Mouse (Mus musculus) gastrocnemius, postnatal 10 days (tissue): Measurements from ENCODE around the gene Hrct1. TPM values are rescaled to one million over a fixed set of nuclear protein-coding genes. Genes with fewer than 3 reads are reported as not detected.

Source experiments
- DNase-seq: peaks from one replicate; pipeline ENCODE4 v3.0.0; 2021; ENCODE audit warnings: mixed read lengths
- total RNA-seq, 2 experiments: library from RNA; stranded (reverse); gene quantifications; 2 replicates each; pipeline ENCODE4 v1.2.3; 2021

The Hrct1 gene
- total RNA-seq, 2 experiments from 2014 or later, result 2.3 to 3.1 TPM

DNA sequence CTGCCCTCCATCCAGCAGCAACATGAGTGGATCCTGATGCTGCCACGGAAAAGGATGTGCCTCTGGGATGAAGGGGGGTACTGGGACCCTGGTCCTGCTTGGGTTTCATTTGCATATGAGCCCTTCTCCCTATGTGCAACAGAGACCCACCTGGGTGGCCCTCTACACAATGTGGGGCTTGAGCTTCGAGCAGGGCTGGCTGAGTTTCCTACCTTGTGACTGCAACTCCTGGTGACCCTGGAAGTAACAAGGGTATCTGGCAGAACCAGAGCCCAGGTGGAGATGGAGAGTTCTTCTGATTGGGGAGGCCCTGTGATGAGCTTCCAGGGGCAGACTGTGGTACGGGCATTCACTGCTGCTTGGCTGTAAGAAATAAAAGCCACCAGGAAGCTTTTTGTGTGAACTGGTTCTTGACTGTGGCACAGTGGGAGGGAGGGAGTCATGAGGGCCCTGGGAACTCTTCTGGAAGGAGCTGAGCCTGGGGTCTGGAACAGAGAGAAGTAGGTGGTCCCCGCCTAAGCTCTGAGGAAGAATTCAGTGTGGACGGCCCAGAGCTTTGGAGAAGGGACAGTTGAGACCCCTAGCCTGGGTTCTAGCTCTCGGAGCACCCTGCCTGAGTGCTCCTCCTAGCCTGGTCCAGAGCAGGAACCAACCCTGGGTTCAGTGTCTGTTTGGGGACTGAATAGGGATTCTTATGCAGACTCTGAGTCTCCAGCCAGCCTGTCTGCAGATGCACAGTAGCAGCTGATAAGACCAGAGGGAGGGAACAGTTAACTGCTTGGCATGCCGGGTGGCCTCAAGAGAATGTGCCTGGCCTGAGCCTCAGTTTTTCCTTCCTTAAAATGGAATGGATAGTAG lies 959 bp downstream of the Hrct1 start:
- no peak for DNase-seq

DNA sequence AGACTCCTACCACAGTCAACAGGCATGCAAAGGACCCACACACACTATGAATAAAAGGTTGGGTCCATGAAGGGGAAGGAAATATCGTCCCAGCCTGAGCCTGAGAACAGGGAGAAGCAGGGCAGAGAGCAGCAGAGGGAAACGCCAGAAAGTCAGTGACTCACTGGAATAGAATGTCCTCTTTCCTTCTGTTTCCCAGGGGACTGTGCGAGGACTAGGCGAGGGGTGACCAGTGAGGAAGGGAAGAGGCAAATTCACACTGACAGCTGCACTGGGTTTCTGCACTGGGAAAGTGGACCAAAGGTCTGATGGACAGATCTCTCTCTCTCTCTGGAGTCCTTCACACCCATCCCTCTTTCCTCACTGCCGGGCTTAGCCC lies 1.6 kb downstream of the Hrct1 start:
- no peak for DNase-seq

DNA sequence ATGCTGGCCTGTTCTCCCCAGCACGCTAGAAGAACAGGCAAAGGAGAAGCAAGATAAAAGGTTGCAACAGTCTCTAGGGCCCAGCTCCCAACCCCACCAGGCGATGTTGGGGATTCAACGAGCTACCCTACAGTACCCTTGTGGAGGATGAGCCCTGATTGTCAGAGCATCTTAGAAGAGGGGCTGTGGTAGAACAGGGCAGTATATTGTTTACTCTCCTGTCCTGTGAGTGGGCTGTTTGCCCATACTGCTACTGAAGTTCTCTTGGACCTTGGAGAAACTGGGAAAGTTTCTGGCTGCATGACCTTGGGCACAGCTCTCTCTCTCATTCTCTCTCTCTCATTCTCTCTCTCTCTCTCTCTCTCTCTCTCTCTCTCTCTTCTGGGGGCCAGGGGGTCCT lies 2.1 kb downstream of the Hrct1 start:
- no peak for DNase-seq

DNA sequence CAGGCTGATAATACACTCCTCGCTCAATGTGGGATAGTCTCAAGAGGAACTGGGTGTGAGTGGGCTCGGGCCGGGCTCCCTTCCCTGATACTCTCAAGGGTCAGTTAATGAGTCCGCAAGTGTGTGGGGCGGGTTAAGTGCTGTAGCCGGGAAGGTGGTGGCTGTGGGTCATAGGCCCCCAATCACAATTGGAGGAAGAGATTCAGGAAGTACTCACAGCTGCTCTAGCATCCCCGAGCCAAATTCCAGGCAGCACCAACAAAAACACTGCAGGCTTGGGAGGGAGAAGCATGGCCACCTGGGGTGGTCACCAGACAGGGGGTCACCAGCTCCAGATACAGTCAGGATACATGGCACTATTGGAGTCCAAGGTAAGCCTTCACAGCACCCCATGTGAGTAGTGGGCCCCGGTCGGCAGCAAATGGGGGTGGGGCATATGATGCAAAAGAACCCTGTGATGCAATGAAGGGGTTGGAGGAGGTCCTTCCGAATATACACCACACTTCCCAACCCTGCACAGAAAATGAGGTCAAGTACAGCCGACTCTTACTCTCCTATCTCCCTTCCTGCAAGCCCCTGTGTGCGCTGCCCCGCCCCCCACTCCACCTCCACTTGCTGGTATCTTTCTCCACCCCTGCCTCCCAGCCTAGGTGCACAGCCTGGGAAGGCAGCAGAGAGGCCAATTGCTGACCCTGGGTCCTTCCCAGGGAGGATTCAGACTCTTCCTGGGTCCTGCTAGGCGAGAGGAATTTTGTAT lies 3.0 kb downstream of the Hrct1 start, which contains the start of gene Spaar:
Spaar (plus strand) TSS at position 241 of the 757 bp plus-strand sequence.
- DNase-seq, result peak; percentile 31

DNA sequence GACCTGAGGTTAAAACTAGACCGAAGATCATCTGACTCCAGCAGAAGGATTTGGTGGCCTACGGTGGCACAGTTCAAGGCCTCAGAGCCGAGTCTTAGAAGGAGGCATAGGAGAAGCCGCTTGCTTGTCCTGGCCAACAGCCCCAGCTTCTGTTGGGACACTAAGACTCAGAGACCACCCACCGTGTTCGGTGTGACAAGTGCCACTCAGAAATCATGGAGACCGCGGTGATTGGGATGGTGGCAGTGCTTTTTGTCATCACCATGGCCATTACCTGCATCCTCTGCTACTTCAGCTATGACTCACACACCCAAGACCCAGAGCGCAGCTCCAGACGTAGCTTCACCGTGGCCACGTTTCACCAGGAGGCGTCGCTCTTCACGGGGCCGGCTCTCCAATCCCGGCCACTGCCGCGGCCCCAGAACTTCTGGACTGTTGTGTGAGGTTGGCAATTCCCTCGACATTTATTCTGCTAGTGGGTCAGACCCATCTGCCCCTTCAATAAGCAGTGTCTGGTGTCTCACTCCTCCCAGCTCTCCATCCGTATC lies 3.8 kb downstream of the Hrct1 start:
- no peak for DNase-seq

DNA sequence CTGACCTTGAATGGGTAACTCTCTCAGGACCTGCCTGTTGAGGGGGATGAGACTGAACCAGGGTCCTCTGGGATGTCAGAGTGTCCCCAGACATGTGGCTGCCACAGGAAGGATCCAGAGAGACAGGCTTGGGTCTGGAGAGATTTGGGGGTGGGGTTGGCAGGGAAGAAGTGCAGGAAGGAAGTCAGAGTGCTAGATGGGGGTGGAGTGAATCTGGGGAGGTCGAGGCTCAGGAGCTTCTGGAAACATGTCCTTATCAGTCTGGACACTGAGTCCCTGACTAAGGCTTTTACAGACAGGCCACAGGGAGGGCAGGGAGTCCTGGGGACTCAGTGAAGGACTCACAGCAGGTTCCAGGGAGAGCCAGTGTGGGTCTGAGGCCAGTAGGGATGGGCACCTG lies 5.2 kb downstream of the Hrct1 start:
- no peak for DNase-seq

DNA sequence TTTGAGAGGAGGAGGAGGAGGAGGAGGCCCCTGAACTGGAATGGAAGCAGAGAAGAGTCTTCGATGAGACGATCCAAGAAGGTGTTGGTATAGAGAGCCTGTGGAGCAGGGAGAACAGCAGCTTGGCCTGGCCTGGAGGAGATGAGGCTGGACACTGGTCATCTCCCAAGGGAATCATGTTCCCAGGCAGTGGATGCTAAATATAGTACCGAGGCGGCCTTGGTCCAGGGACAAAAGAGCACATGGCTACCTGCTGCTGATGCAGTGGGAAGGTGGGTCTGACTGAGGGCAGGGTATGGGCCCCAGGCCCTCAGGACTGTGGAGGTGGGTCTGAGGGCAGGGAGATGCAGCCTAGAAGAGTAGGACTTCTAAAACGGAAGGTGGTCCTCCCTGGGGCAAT lies 6.2 kb downstream of the Hrct1 start:
- no peak for DNase-seq

DNA sequence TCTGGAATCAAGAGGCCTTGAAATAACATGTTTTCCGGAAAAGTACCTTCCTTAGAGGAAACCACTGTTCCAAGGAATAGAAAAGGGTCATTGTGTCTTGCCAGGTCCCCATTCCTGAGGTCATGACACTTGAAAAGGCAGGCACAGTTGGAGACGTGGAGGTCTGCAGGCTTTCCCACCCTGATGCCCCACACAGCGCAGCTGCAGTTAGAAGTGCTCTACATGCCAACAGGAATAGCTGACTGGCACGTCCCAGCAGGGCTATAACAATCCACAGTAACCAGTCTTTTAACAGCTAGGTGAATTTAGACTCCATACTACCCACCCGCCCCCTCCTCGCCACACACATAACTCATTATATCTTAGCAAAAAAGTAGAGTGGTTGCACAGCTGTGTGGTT lies 10.2 kb downstream of the Hrct1 start:
- DNase-seq, result no peak

DNA sequence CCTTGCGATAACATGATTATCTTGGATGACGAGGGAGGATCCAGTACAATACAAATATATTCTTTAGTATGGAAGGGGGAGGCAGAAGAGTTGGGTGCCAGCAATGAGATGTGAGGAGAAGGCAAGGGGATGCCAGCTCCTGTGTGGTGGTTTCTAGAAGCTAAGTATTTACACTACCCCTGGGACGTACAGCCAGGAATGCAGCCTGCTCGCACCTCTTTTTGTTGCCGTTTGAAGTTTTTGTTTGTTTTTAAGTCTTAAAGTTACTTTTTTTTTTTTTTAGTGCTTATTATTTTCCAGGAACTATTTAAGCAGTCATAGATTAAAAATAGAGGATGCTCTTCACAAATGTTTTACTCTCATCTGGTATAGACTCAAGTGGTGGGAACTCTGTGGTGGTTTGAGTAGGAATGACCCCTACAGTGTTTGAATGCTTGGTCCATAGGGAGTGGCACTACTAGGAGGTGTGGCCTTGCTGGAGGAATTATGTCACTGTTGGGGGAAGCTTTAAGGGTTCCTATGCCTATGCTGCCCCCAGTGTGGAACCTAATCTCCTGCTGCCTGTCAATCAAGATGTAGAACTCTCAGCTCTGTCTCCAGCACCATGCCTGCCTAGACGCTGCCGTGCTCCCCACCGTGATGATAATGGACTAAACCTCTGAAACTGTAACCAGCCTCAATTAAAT lies 12.1 kb downstream of the Hrct1 start:
- DNase-seq, result no peak

DNA sequence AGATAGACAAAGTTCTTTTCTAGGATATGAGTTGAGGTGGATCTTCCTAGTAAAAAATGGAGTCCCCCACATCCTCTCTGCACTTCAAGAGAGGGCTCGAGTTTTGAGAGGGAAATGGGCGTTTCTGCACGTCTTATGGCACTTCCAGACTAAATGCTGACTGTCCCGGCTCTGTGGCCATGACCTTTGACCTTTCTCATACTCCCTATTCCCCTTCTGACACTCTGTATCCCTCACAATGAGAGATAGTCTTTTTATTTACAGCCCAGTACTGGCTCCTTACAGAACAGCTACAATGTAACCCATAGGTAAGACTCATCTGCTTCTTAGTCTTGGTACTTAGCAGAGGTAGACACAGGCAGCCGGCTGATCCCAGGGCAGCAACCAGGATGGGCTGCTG lies 14.5 kb downstream of the Hrct1 start:
- no peak for DNase-seq

DNA sequence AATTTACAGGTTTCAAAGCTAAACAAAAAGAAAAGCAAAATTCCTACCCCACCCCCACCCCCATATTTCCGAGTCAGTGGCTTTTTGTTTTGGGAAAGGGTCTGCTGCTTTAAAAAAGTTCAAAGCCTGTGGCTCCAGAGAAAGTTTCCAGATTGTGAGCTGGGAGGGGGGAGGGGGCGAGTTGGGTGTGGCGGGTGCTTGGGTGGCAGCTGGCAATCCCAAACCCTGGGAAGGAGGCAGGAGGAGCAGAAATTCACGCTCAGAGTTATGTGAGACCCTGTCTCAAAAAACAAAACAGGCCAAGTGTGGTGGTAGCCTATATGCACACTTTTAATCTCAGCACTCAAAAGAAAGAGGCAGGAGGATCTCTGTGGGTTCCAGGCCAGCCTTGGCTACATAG lies 15.6 kb downstream of the Hrct1 start:
- DNase-seq, result no peak

DNA sequence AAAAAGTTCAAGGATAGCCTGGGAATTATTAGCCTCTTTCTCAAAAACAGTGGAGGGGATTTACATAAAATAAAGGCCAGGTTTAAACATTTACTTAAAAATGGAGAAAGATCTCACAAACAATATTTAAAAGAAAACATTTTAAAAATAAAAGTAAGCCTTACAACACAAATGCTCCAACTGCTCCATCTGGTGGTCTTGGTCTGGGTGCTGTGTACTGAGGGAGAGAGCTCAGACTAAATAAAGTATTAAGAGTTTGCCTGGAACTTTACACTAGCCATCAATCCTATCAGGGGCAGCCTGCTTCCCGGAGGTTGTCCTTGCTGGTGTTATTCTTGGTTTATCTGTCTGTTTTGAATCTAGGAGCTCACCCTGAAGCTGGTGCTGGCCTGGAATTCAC lies 16.1 kb downstream of the Hrct1 start:
- DNase-seq, result no peak

DNA sequence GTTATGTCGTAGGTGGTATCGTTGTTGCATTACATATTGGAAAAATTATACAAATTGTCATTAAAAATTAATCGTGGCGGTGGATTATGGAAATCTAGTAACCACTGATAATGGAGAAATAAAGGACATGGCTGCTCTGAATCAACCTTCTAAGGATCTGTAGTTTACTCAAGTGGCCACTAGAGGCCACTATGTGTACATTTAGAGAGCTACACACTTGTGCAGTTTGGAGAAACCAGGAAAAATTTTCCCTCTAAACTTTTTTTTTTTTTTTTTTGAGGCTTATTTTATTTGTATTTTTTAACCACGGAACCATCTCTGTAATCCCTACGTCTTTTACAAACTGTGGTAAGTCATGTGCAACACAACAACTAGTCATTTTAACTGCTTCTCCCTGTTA lies 18.2 kb downstream of the Hrct1 start:
- DNase-seq, result no peak

DNA sequence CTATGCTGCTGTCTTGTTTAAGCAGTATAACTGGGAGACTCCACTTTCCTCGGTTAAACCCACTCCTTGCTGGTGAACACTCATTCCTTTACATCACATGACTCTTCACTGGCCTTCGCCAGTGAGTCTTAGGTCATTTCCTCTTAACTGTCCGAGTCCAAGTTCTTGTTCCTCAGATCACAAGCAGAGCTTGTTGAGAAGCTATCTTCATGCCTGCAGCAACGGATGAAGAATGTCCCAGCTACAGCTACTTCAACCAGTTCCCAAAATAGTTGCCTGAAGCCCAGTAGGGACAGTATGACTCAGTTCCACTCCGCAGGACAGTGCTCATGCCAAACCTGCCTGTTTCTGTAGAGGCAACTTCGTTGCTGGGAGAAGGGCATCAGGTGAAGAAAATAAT lies 30.2 kb downstream of the Hrct1 start:
- DNase-seq, result no peak

DNA sequence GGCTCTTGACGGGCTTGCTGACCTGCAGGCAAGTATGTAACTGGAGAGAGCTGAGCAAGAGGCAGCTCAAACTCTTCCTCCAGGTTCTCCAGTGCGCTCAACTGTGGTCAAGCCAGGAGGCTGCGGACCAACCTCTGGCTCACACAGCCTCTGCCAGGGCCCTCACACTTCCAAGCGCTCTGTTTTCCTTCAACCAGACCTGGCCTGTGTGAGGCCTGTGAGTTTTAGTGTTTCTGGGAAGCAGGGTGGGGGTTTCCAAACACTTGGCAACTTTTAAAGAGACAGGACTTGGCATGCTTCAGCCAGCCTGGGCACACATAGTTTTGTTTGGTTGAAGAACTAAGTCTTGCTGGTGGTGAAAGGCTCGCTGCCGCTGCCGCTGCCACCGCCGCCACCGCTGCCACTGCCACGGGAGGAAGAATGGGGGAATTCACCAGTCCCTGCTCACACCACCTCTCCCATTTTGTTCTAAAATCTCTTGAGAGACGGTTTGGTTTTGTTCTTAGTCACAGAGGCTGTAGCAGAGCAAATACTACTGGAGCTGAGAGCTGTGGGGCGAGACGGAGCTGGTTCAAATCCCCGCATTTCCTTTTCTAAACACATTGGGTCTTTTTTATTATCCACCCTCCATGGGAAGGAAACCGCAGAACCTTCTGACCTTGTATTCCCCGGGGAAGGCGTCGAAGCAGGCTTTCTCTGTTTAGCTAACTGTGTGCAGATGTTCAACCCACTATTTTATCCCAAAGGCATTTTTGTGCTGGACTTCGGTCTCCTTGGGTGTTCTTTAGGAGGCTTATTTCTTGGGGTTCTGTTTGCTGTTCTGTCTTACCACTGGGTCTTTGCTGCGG lies 32.8 kb downstream of the Hrct1 start:
- DNase-seq, result no peak

DNA sequence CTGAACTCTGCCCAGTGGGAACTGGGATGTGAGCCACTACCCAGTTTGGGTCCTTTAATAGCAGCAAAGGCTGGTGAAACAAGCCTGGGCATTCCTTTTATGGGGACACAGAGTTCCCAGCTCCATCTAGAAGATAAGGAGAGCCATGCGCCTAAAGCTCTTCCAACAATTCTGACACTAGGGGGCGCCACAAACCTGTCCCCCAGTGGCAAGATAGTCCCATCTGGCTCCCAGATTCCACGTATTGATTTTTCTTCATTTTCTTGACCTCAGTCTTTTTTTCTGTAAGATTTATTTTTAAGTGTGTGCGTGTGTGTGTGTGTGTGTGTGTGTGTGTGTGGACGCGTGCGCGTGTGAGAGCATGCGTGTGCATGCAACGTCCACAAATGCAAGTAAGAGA lies 33.5 kb downstream of the Hrct1 start:
- DNase-seq, result peak; percentile 52

DNA sequence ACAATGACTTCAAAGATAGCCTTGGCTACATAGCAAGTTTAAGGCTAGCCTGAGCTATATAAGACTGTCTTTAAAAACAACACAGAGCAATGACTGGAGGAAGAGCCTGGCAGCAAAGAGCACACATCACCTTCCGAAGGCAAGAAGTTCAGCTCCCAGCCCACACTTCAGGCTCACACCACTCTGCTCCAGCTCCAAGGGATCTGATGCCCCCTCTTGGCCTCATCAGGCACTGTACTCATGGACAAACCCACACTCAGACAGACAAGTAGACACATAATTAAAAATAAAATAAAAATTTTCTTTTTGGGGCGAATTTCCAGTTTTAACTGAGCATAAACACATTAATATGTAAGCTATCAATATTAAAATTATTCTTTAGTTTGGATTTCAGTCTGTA lies 34.3 kb downstream of the Hrct1 start:
- DNase-seq, result no peak

DNA sequence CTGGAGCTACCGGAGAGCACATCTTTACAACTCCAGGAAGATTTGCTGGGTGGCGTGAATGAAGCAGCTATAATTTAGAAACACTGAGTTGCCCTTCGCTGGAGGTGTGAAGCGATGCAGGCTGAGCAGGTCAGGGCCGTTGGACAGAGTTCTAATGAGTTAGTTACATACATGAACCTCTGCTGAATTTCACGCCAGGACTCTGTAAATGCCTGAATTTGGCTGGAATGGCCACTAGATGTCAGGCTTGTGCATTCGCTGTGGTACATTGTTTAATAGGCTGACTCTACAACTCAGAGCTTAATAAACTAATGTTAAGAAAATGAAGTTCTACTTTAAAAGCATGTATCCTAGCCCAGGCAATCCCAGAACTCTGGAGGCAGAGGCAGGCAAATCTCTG lies 36.4 kb downstream of the Hrct1 start:
- peak; percentile 31 for DNase-seq

DNA sequence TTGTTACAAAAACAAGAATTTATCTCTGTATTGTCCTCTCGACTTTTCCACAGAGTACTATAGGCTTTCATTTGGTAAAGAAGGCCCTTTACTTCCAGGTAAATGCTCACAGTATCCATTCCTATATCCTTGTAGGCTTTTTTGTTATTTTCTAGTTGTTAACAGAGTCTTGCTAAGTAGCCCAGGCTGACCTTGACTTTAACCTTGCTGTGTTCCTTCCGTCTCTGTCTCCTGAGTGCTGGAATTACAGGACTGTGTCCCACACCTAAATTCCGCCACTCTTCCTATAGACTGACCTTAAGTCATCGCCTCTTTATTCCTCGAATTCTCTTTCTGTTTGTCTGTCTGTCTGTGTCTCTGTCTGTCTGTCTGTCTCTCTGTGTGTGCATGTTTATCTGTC lies 41.4 kb downstream of the Hrct1 start:
- DNase-seq, result no peak

DNA sequence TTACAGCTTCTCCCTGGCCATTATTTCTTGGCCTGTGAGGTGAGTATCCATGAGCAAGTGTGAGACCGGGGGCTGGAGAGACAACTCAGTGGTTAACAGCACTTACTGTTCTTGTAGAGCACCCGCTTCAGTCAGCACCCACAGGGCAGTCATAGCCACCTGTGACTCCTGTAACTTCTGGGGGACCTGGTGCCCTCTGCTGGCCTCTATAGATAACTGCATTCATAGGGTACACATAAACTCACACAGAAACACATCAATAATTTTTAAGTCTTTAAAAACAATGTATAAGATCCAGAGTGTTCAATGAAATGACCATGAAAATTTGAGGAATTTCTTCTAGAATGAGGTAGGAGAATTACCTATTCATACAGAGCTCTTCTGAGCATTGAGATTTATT lies 42.4 kb downstream of the Hrct1 start:
- no peak for DNase-seq

DNA sequence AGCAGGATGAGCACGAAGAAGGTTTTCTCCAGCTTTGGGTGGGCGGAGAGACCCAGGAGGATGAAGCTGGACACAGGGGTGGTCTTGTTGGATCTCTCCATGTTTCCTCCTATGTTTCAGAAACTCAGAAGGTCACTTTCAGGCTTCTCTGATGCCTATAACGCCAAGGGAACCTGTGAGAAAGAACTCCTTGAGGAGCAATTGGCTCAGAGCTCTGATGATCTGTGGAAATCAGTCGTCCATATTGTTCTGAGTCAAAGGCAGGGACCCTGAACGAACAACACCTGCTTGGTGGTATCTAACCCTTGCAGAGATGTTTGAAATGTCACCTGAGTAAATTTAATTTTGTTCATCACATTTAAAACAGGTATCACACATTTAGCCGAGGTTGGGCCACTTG lies 43.9 kb downstream of the Hrct1 start, which contains the start of gene Olfr159:
Olfr159 (minus strand) TSS at position 101 of the 400 bp plus-strand sequence.
- DNase-seq, result no peak

DNA sequence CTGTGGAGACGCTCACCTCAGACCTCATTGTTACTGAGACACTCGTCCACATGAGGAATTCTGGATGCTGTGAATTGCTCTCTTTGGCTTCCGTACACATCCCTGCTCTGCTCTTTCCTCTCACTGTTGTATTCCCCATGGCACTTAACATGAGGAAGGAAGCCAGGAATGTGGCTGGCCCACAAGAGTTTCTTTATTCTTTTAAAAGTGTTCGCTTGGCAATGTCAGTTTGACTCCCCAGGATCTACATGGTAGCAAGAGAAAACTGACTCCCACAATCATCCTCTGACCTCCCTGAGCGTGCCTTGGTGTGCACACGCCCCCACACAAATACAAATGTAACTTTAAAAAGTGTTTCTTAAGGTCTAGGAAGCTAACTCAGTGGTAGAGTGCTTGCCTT lies 44.6 kb downstream of the Hrct1 start:
- DNase-seq, result no peak
